Mouse (Mus musculus): ENCODE results near the gene Lrrc4. TPM values are rescaled to one million over a fixed set of nuclear protein-coding genes. Genes with fewer than 3 reads are reported as not detected.

The Lrrc4 gene
- polyA plus RNA-seq, 1 experiment from 2014 or later = 4.6 TPM

DNA sequence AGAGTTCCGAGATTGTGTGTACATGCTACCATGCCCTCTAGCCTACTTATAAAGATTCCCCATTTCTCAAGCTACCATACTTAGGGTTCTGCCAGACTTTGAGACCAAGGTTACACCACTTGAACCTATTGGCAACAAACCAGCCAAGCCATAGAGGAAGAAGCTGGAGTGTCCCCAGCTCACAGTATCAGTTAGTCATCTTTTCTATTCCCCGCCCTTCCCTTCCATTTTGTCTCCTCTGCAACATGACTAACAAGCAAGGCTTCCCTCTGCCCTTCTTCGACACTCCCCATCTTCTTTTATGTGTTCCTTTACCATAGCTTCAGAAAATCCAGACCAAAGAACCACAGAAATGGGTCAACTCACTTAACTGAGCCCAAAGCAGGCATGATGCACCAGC is 34.7 kb upstream of the Lrrc4 start:
- Histone ChIP-seq H3K4me2 (replicated peaks) (no peak overlapping the region), H3K36me3 (no peaks in the 10 kb centered on the region), H3K4me1 (peaks cover 27% of the 10 kb centered on the region), H3K9me3 (replicated peaks) (no peaks in the 10 kb centered on the region), H3K9ac (no peak overlapping the region), H3K4me3 (no peak overlapping the region), H3K27me3 (no peaks in the 10 kb centered on the region), H3K27ac (no peak overlapping the region)
- WGBS = 93% methylated on average over 3 of the region's 3 CpGs
- no peak for ATAC-seq (ENCODE audit: low FRiP score)

DNA sequence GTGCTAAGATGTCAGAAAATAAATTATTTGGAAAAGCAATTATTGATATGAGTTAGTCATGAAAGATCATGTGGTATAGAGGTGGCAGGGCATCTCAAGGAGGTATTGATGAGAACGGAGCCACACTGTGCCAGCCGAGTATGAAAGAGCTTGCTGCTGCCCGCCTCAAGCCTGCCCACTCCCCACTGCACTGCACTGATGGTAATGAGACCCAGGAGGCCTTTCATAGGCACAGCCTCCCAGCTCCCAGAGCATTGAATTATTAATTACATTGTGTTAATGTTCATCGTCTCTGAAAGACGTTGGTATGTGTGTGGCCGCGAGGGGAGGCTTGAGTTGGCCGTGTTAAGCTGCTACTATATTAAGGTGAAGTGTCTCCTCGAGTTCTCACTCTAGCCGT is 33.6 kb upstream of the Lrrc4 start:
- WGBS = 53% methylated on average over 10 of the region's 10 CpGs
- Histone ChIP-seq H3K9me3 (replicated peaks) (no peaks in the 10 kb centered on the region), H3K4me3 (no peak overlapping the region), H3K36me3 (no peaks in the 10 kb centered on the region), H3K4me1 (peaks cover 34% of the 10 kb centered on the region), H3K27ac (peak overlapping the region; percentile 73), H3K27me3 (no peaks in the 10 kb centered on the region), H3K9ac (no peak overlapping the region), H3K4me2 (replicated peaks) (no peak overlapping the region)
- ATAC-seq (ENCODE audit: low FRiP score) = peak; percentile 72

DNA sequence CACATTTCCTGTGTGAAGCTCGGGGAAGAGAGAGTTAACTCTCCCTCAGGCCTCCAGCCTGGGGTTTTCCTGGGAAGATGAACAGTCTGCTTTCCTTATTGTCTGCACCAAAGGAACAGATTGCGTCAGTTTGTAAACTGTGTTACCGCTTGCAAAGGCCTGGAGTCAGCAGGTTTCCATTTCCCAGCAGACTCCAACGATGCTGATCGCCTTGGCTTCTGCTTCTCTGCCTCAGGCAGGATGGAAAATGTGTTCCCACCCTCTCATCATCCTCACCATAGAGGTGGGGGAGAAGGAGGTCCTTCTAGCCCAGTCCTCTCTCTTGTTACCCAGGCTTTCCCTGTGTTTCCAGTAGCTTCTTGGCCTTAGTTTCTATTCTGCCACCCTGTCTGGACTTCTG is 33.1 kb upstream of the Lrrc4 start:
- ATAC-seq (ENCODE audit: low FRiP score) = peak; percentile 68
- H3K9me3 ChIP-seq (replicated peaks) = no peaks in the 10 kb centered on the region
- H3K4me3 ChIP-seq = no peak overlapping the region
- no peaks in the 10 kb centered on the region for H3K36me3 ChIP-seq
- H3K27me3 ChIP-seq = no peaks in the 10 kb centered on the region
- no peak overlapping the region for H3K9ac ChIP-seq
- 31% methylated on average over 5 of the region's 5 CpGs for WGBS
- no peak overlapping the region for H3K4me2 ChIP-seq (replicated peaks)
- peaks cover 35% of the 10 kb centered on the region for H3K4me1 ChIP-seq
- peak overlapping the region; percentile 73 for H3K27ac ChIP-seq

DNA sequence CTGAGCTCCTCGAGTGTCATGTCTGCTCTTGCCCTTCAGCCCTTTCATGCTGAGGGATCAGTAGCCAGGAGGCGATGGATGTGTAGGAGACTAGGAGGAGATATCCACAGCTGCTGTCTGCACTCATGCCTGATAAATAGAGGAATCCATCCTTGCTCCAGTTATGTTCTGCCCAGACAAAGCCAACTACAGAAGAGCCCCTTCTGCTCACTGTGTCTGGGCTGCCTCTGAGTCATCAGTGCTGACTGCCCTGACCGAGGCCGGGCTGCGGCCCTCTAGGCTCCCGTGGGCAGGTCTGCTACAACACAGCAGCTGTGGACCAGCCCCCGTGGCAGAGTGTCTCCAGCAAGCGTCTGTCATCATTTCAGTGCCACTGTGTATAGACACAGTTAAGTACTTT is 30.8 kb upstream of the Lrrc4 start:
- Histone ChIP-seq H3K9ac (no peak overlapping the region), H3K9me3 (replicated peaks) (no peaks in the 10 kb centered on the region), H3K36me3 (no peaks in the 10 kb centered on the region), H3K4me3 (no peak overlapping the region), H3K27me3 (no peaks in the 10 kb centered on the region), H3K4me1 (peaks cover 29% of the 10 kb centered on the region), H3K4me2 (replicated peaks) (no peak overlapping the region), H3K27ac (no peak overlapping the region)
- ATAC-seq (ENCODE audit: low FRiP score) = peak; percentile 33; the same call in 1 of the 2 replicates
- 61% methylated on average over 8 of the region's 8 CpGs for WGBS

DNA sequence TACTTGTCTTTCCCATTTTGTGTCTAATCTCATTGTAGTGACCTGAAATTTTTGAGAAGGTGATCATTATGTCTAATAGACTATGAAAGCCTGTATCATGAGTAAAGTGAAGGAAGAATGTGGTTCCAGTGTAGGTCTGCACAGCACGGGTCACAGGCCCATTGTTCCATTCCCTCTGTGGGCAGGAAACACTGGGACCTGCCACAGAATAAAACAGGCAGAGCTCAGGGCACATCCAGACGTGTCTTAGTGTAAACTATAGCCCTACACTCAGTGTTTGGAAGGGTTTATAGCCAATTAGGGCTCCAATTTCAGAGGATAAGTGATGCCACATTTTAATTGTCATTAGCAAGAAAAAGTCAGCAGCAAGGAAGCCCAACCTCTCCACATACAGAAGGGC is 29.4 kb upstream of the Lrrc4 start:
- 34% methylated on average over 2 of the region's 2 CpGs for WGBS

DNA sequence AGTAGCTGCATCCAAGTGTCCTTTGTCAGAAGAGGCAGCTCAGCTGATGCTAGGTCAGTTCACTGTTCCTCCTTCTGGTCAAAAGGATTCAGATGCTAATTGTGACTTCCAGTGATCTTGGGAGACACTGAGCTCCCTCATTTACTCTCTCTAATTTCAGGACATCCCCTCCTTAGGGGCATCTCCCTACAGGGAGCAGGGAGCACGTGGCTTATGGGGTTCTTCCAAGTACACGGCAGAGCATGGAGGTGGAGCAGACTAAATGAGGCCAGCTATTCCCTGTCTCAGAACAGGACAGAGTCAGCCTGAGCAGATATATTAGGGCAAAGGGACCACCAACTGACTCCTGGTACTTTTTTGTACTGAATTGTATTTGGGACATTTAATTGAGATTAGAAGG is 28.9 kb upstream of the Lrrc4 start:
- Histone ChIP-seq H3K9me3 (replicated peaks) (no peaks in the 10 kb centered on the region), H3K36me3 (no peaks in the 10 kb centered on the region), H3K27me3 (no peaks in the 10 kb centered on the region), H3K4me2 (replicated peaks) (no peak overlapping the region), H3K9ac (no peak overlapping the region), H3K4me3 (no peak overlapping the region), H3K4me1 (peaks cover 31% of the 10 kb centered on the region), H3K27ac (no peak overlapping the region)
- WGBS = 47% methylated on average over 2 of the region's 2 CpGs
- no peak for ATAC-seq (ENCODE audit: low FRiP score)

More for the DNA sequence above, 29.4 kb upstream of the Lrrc4 start:
- Histone ChIP-seq H3K9ac (no peak overlapping the region), H3K9me3 (replicated peaks) (no peaks in the 10 kb centered on the region), H3K36me3 (no peaks in the 10 kb centered on the region), H3K4me3 (no peak overlapping the region), H3K27me3 (no peaks in the 10 kb centered on the region), H3K4me1 (peaks cover 29% of the 10 kb centered on the region), H3K4me2 (replicated peaks) (no peak overlapping the region), H3K27ac (no peak overlapping the region)
- ATAC-seq (ENCODE audit: low FRiP score) = no peak

DNA sequence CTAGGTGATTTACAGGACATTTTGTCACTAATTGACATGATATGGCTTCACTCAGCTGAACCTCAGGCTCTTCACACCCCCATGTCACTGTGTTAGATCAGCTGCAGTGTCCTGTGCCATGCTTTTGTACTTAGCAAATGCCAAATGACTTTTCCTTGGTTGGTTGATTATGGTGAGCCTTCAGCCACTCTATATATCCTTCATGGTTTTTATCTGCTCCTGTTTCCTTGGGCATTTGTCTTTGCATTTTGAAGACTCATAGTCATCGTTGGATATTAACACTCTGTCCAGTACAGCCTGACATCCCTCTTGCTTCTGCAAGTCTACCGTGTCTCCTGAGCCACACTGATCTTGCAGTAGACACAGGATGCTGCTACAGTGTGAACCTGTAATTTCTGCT is 27.5 kb upstream of the Lrrc4 start:
- H3K4me3 ChIP-seq = no peak overlapping the region
- peaks cover 31% of the 10 kb centered on the region for H3K4me1 ChIP-seq
- H3K27ac ChIP-seq = no peak overlapping the region
- no peaks in the 10 kb centered on the region for H3K9me3 ChIP-seq (replicated peaks)
- ATAC-seq (ENCODE audit: low FRiP score) = no peak
- WGBS = 85% methylated on average over 2 of the region's 2 CpGs
- H3K4me2 ChIP-seq (replicated peaks) = no peak overlapping the region
- no peaks in the 10 kb centered on the region for H3K27me3 ChIP-seq
- no peaks in the 10 kb centered on the region for H3K36me3 ChIP-seq
- H3K9ac ChIP-seq = no peak overlapping the region

DNA sequence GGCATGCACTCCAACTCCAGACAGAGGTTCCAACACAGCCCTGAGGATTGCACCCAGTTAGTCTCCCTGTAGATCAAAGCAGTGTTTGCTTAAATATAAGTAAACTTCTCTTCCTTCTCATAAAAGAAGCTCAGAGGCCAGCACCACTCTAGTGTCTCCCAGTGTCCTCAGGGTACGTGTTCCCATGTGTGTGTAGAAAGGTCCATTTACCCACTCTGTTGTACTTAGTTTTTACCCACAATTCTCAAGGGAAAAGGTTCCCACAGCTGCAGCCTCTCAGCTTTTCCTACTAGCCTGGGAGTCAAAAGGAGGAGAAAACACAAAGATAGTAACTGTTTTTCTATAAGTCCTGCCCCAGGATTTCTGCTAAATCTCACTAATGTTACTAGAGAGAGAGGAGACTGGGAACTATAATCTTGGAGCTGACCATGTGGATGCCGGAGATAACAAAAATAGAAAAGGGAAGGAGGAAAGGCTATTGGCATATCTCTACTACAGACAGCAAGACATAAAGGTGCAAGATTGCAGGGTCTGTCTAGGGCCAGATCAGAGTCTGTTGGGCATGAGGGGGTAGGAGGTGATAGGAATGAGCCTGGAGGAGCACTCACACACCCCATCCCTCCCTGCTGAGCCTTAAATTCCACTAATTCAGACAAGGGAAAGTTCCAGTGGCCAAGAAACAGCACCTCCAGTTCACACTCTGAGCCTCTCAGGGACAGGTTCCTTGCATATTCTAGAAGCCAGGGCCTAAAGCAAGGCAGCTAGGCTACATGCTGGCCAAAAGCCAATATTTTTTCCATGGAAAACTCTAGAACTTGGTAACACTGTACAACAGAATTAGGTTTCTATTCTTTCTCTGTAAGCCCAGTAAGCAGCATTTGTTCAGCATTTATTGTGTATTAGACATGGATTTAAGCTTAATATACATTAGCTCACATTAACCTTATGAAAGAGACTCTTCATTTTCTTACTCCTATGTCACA is 25.9 kb upstream of the Lrrc4 start:
- WGBS = 82% methylated on average over 2 of the region's 2 CpGs
- Histone ChIP-seq H3K9me3 (replicated peaks) (no peaks in the 10 kb centered on the region), H3K4me1 (peaks cover 45% of the 10 kb centered on the region), H3K9ac (no peak overlapping the region), H3K27ac (no peak overlapping the region), H3K36me3 (no peaks in the 10 kb centered on the region), H3K27me3 (no peaks in the 10 kb centered on the region), H3K4me2 (replicated peaks) (no peak overlapping the region), H3K4me3 (no peak overlapping the region)
- ATAC-seq (ENCODE audit: low FRiP score) = no peak

DNA sequence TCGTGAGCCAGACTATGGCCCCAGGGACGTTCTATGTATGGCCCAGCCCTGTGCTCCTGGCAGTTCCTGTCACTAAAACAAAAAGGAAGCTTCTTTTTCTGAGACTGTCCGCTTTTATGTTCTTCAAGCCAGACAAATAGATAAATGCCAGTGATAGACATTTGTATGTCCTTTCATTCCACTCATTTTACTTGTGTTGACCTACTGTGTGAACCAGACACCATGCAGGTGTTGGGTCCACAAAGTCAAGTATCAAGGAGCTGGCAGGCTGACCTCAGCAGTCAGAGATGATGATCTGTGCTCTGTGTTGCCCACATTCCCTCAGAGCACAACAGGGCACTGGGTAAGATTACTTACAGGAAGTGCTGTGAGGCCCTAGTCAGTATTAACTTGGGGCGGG is 25.2 kb upstream of the Lrrc4 start:
- Histone ChIP-seq H3K27ac (no peak overlapping the region), H3K36me3 (no peaks in the 10 kb centered on the region), H3K9me3 (replicated peaks) (no peaks in the 10 kb centered on the region), H3K4me2 (replicated peaks) (no peak overlapping the region), H3K27me3 (no peaks in the 10 kb centered on the region), H3K9ac (no peak overlapping the region), H3K4me3 (no peak overlapping the region), H3K4me1 (peaks cover 47% of the 10 kb centered on the region)
- WGBS = 84% methylated on average over 4 of the region's 4 CpGs
- ATAC-seq (ENCODE audit: low FRiP score) = no peak

DNA sequence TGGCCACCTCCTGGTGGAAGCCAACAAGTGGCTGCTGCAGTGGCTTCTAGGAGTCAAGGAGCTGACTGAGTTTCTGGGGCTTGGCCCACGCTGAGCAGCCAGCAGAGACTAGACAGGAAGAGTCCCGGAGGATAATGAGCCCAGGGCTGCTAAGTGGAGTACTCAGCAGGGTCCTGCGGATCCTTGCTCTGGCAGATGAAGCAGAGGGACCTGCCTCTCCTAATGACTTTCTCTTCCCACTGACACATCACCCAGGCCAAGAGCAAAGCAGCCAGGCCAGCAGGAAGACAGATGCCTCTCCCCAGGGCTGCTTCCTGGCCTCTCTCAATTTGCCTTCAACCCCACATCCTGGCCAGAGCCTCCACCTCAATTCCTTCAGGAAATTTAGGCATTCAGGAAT is 23.9 kb upstream of the Lrrc4 start:
- H3K4me3 ChIP-seq = no peak overlapping the region
- peaks cover 41% of the 10 kb centered on the region for H3K4me1 ChIP-seq
- H3K36me3 ChIP-seq = no peaks in the 10 kb centered on the region
- no peak overlapping the region for H3K27ac ChIP-seq
- H3K9ac ChIP-seq = no peak overlapping the region
- no peak overlapping the region for H3K4me2 ChIP-seq (replicated peaks)
- 12% methylated on average over 3 of the region's 3 CpGs for WGBS
- no peaks in the 10 kb centered on the region for H3K27me3 ChIP-seq
- H3K9me3 ChIP-seq (replicated peaks) = no peaks in the 10 kb centered on the region
- ATAC-seq (ENCODE audit: low FRiP score) = no peak

DNA sequence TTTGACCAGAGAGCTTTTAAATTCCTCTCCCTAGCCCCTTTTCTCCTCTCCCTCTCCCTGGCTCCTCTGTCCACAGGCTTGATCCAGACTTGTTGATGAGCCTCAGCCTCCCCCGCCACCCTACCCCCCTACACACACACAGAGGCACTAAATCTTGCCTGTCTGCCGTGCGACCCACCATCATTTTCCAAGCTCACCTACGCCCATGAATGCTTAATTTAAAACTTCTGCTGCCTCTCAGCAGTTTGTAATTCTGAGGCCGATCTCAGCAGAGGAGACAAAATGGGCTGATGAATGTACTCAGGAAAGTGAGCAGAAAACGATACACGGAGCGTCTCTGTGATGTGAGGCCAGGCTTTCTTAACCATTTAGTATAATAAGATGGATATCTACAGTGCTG is 23.1 kb upstream of the Lrrc4 start:
- Histone ChIP-seq H3K4me1 (peaks cover 37% of the 10 kb centered on the region), H3K9ac (no peak overlapping the region), H3K27me3 (no peaks in the 10 kb centered on the region), H3K9me3 (replicated peaks) (no peaks in the 10 kb centered on the region), H3K4me3 (no peak overlapping the region), H3K36me3 (no peaks in the 10 kb centered on the region), H3K4me2 (replicated peaks) (no peak overlapping the region), H3K27ac (no peak overlapping the region)
- 40% methylated on average over 8 of the region's 8 CpGs for WGBS
- no peak for ATAC-seq (ENCODE audit: low FRiP score)

DNA sequence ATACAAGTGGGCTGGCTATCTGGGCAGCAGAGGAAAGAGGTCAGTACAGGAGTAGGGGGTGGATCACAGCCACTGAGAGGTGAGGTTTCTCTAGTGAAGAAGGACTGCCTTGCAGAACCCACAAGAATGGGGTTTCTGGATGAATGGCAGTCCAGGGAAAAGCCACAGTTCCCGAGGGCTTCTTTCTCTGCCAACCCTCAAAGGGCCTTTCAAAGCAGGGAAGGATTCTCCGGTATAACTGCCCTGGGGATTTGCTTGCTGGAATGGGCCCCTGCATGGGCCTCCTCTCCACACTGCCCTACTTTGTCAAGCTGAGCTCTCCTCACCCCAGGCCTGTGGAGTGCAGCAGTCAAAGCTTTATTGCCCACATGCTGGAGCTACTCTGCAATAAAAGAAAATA is 22.1 kb upstream of the Lrrc4 start:
- Histone ChIP-seq H3K27ac (peak overlapping the region; percentile 26; the same call in 1 of the 2 replicates), H3K27me3 (no peaks in the 10 kb centered on the region), H3K4me1 (peaks cover 47% of the 10 kb centered on the region), H3K9ac (no peak overlapping the region; the same call in 1 of the 2 replicates), H3K9me3 (replicated peaks) (no peaks in the 10 kb centered on the region), H3K36me3 (no peaks in the 10 kb centered on the region), H3K4me3 (no peak overlapping the region), H3K4me2 (replicated peaks) (no peak overlapping the region)
- ATAC-seq (ENCODE audit: low FRiP score) = no peak
- 11% methylated on average over 2 of the region's 2 CpGs for WGBS

DNA sequence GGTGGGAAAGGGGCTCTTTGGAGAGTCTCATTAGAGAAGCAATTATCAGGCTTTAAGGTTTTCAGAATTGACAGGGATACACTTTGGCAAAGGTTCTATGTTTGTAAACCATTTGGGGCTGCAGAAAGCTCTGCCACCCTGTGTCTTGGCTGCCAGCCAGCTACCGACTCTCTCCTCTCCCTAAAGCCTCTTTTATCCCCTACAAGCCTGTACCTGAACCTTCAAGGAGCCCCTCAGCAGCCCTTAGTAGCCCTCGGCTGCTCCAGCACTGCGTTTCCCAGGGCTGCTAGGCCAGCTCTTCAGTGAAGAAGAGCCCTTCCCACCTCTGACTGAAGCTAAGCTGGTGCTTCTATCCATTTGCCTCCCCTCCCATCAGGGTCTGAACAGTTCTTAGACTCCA is 21.6 kb upstream of the Lrrc4 start:
- peaks cover 51% of the 10 kb centered on the region for H3K4me1 ChIP-seq

More for the DNA sequence above, 21.6 kb upstream of the Lrrc4 start:
- no peak overlapping the region for H3K4me2 ChIP-seq (replicated peaks)
- no peaks in the 10 kb centered on the region for H3K9me3 ChIP-seq (replicated peaks)
- H3K4me3 ChIP-seq = no peak overlapping the region
- no peaks in the 10 kb centered on the region for H3K27me3 ChIP-seq
- H3K9ac ChIP-seq = no peak overlapping the region
- H3K36me3 ChIP-seq = no peaks in the 10 kb centered on the region
- 41% methylated on average over 3 of the region's 3 CpGs for WGBS
- no peak for ATAC-seq (ENCODE audit: low FRiP score)
- peak overlapping the region; percentile 26; the same call in 1 of the 2 replicates for H3K27ac ChIP-seq

All from hindbrain, embryonic 12.5 days (tissue).